Mouse (Mus musculus) ES-Bruce4 (cell line): ENCODE data around the gene Eepd1.

Experiments used
- CTCF ChIP-seq: IDR thresholded peaks from one replicate; pipeline ENCODE4 v1.8.1; 2011; ENCODE audit warnings: low read depth, low read length
- EP300 ChIP-seq: IDR thresholded peaks from 2 replicates; pipeline ENCODE4 v1.6.1; 2011; ENCODE audit warnings: low read depth, low read length; ENCODE audit not compliant: insufficient read depth
- POLR2A ChIP-seq: IDR thresholded peaks from one replicate; pipeline ENCODE4 v1.8.1; 2011; ENCODE audit warnings: low read length; ENCODE audit not compliant: insufficient read depth

DNA sequence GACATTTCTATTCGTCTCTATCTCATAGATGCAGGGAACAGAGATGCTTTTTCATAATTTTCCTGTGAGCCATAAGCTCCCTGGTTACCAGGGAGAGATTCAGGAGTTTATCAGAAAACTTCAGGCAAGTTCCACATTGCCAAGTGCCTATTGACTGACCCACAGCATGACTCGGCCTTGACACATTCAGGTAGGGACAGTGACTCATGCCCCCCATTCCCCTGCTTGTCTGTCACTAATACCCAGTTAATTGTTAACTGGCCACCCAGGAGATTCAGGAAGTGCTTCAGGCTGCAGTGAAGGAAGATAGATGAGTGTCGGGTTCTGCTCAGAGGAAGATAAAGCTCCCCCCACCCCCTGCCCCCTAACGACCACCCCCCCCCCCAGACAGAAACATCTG lies 109.4 kb downstream of the Eepd1 start:
- TF ChIP-seq CTCF: no peak
- no peak for TF ChIP-seq POLR2A
- no peak for TF ChIP-seq EP300
